Mouse (Mus musculus) bone marrow macrophage, adult 2 months (primary cell): Measurements from ENCODE around the gene Gm20075.

Source experiments
- CTCF ChIP-seq: IDR thresholded peaks from 2 replicates; pipeline ENCODE4 v1.5.1; 2012; ENCODE audit warnings: low read depth, mild to moderate bottlenecking, low read length, moderate library complexity
- POLR2A ChIP-seq: IDR thresholded peaks from 2 replicates; pipeline ENCODE4 v1.6.1; 2012; ENCODE audit warnings: mild to moderate bottlenecking, low read depth, low read length, borderline replicate concordance

- TF ChIP-seq POLR2A (no peak), CTCF (no peak)
Observed at GRCm38 (mm10) chr13:96073555-96073954, 7.6 kb downstream of the Gm20075 start.
